Mouse (Mus musculus) midbrain, embryonic 14.5 days (tissue): Measurements from ENCODE around the gene Nxpe3. TPM values are rescaled to one million over a fixed set of nuclear protein-coding genes. Genes with fewer than 3 reads are reported as not detected.

Source experiments
- ATAC-seq: fragments of 200-750 bp; cut with Nextera tagmentation; 2 replicates; pipeline ENCODE4 v1.8.0; 2017; ENCODE audit warnings: moderate number of reproducible peaks, moderate library complexity; ENCODE audit not compliant: low FRiP score, low TSS enrichment
- DNase-seq: peaks from one replicate; pipeline ENCODE4 v3.0.0-alpha.2; 2015
- H3K27ac ChIP-seq: fragments of 300-500 bp; sonication (generic); replicated peaks from 2 replicates; pipeline ENCODE4 v1.5.1; 2014; ENCODE audit warnings: mild to moderate bottlenecking, low read depth, low read length, moderate library complexity
- H3K27me3 ChIP-seq: fragments of 300-500 bp; sonication (generic); 2 replicates; pipeline ENCODE4 v1.6.1; 2014; ENCODE audit warnings: low read length, control low read depth, mixed read lengths; ENCODE audit not compliant: control insufficient read depth, insufficient read depth
- H3K36me3 ChIP-seq: fragments of 300-500 bp; sonication (generic); 2 replicates; pipeline ENCODE4 v1.6.1; 2014; ENCODE audit warnings: low read length, control low read depth; ENCODE audit not compliant: control insufficient read depth, insufficient read depth
- H3K4me1 ChIP-seq: fragments of 300-500 bp; sonication (generic); 2 replicates; pipeline ENCODE4 v1.6.1; 2014; ENCODE audit warnings: mild to moderate bottlenecking, antibody characterized with exemption, low read length, control low read depth; ENCODE audit not compliant: control insufficient read depth, insufficient read depth
- H3K4me2 ChIP-seq: fragments of 300-500 bp; sonication (generic); 2 replicates; pipeline ENCODE4 v1.6.1; 2014; ENCODE audit warnings: mild to moderate bottlenecking, low read length, moderate library complexity
- H3K4me3 ChIP-seq: fragments of 300-500 bp; sonication (generic); replicated peaks from 2 replicates; pipeline ENCODE4 v1.5.1; 2014; ENCODE audit warnings: low read depth, low read length
- H3K9ac ChIP-seq: fragments of 300-500 bp; sonication (generic); replicated peaks from 2 replicates; pipeline ENCODE4 v1.6.1; 2014; ENCODE audit warnings: mild to moderate bottlenecking, low read length, moderate library complexity
- H3K9me3 ChIP-seq: fragments of 300-500 bp; sonication (generic); 2 replicates; pipeline ENCODE4 v1.6.1; 2016; ENCODE audit warnings: low read length, control low read depth, mixed read lengths; ENCODE audit not compliant: control insufficient read depth
- WGBS: fragments of 180-500 bp; shearing (Covaris S2); extraction: QIAGEN DNeasy Blood & Tissue Kit; methylation state at CpG from one replicate; pipeline ENCODE4 v1.1.7; 2014; 5-methylcytosine and 5-hydroxymethylcytosine counted together
- polyA plus RNA-seq: library from polyadenylated mRNA; unstranded; fragments of >200 nt; fragmentation: Nextera tagmentation; extraction: Ambion mirVana; gene quantifications from 2 replicates; pipeline ENCODE4 v1.2.1, GENCODE M21; 2014

Gene Nxpe3
- 1.6 and 1.7 TPM in 2 replicates for polyA plus RNA-seq

DNA sequence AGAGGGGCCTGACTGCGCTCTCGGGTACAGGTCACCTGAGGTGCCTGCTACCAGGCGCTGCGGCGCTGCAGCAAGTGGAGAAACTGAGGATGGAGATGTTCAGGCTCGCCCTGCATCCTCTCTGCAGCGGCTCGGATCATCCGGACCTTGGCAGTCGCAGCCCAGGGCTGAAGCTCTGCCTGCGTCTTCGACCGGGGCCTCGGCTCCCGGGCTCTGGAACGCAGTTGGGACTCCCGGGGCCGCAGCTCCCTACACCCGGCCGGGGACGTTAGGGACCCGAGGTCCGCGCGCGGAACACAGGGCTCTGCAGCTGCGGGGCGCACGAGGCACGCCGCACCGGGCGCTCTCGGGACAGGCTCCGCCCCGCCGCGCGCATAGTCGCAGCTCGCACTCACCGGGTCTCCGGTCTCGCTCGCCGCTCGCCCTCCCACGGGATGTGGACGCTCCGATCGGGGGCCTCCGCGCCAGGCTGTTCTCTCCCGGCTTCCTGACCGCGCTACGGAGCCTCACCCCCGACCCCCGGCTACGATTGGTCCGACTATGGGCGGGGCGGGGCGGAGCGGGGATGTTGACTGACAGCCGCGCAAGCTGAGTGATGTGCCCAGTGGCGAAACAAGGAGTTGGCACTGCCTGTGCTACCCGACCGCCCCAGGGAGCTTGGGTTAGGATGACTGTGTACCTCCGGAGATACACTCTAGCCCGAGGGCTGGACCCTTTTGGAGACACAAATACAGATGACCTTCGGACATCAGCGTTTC, at the start of gene Nxpe3:
TSS of gene Nxpe3 (minus strand) at position 393 of the 758 bp plus-strand sequence.
- no peaks in the 10 kb centered on the region for H3K27me3 ChIP-seq
- DNase-seq (peak; percentile 92), ATAC-seq (peak; percentile 96)
- peak within 1 kb of the TSS; percentile 80 for H3K4me3 ChIP-seq
- peaks cover 5% of the 10 kb centered on the region; the same call in 1 of the 2 replicates for H3K36me3 ChIP-seq
- under 1% methylated on average over 73 of the region's 74 CpGs for WGBS
- peak within 1 kb of the TSS; percentile 89 for H3K9ac ChIP-seq
- no peaks in the 10 kb centered on the region for H3K9me3 ChIP-seq
- H3K4me2 ChIP-seq = peak within 1 kb of the TSS; percentile 82
- peaks cover 12% of the 10 kb centered on the region for H3K4me1 ChIP-seq
- peak within 1 kb of the TSS; percentile 86 for H3K27ac ChIP-seq

DNA sequence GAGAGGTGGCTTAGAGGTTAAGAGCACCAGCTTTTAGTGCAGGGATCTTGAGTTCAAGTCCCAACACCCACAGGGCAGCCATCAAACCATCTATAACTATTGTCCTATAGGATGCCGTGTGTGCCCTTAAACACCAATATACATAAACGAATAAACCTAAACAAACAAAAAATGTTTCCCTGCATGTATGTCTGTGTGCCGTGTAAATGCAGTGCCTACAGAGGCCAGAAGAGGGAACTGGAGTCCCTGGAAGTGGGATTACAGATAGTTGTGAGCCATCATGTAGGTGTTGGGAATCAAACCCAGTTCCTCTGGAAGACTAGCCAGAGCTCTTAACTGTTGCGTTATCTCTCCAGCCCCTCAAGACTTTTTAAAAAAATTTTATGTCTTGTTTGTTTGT, 45.7 kb upstream of the Nxpe3 start:
- Histone ChIP-seq H3K4me1 (no peaks in the 10 kb centered on the region), H3K9me3 (no peaks in the 10 kb centered on the region), H3K36me3 (no peaks in the 10 kb centered on the region), H3K27me3 (no peaks in the 10 kb centered on the region), H3K4me3 (no peak overlapping the region), H3K9ac (no peak overlapping the region), H3K27ac (no peak overlapping the region), H3K4me2 (no peak overlapping the region)
- 95% methylated on average over 4 of the region's 4 CpGs for whole genome bisulfite sequencing
- ATAC-seq (no peak), DNase-seq (no peak)

DNA sequence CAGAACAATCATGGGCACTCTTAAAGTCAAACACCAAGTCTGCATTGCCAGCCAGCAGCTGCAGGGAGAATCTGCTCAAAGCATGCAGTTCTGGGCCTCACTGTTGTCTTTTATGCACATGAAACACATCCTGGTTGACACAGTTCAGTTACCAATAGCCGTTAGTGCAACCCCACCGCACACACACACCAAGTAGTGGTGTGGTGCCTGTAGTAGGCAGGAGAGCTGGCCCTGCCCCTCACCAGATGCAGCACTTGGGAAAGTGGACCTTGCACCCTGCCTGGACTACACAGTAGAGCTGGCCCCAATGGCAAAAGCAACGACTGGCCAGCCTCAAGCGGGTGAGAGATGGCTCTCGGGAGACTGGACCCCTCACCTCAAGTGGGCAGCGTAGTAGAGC, 44.6 kb upstream of the Nxpe3 start:
- Histone ChIP-seq H3K27ac (no peak overlapping the region), H3K27me3 (no peaks in the 10 kb centered on the region), H3K9me3 (no peaks in the 10 kb centered on the region), H3K4me2 (no peak overlapping the region), H3K36me3 (no peaks in the 10 kb centered on the region), H3K9ac (no peak overlapping the region), H3K4me1 (no peaks in the 10 kb centered on the region), H3K4me3 (no peak overlapping the region)
- ATAC-seq (no peak), DNase-seq (no peak)
- WGBS = 89% methylated on average over 6 of the region's 6 CpGs

DNA sequence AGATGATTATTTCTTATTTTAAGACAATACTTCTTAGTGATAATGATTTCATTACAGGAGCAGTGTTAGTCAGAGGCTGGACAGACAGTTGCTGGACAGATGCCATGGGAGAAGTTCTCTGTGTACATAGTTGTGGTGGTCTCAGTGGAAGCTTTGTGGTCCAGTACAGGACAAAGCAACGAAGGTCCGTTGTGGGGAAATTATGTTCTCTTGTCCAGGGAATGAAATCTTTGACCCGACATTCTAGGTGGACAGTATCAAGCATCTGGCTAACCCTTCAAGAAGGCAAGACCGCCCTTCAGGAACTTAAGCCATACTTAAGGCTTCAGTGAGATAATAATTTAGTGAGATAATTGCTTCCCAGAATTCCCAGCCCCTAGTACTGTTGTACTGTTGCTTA, 43.7 kb upstream of the Nxpe3 start:
- H3K9ac ChIP-seq = no peak overlapping the region
- no peaks in the 10 kb centered on the region for H3K27me3 ChIP-seq
- ATAC-seq = no peak

DNA sequence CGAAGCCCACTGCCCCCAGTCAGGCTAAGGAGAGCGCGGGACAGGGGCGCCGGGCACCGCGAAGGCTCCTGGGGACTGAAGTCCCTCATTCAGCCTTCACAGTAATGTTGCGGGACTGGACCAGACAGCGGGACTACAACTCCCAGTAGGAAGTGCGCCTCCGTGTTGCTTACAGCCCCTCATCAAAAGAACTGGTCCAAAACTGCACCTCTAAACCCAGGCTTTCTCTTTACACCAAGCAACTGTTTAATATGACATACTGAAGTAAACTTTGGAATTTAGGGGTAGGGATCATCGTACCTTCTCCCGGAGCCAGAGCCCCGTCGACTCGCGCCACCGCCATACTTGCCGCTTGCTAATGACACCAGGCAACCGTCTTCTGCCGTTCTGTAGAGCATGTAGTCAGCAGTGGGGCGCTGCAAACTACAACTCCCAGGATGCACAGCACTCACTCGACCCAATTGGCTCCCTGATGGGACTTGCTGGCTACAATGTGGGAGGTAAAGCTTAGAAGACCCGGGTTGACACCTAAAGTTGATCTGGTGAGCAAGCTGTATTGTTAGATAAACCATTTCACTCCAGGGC, 39.5 kb upstream of the Nxpe3 start, which contains the start of gene Cep97:
TSS of gene Cep97 (minus strand) at position 403 of the 585 bp plus-strand sequence.
- H3K9me3 ChIP-seq = no peaks in the 10 kb centered on the region
- H3K36me3 ChIP-seq = peaks cover 2% of the 10 kb centered on the region; the same call in 1 of the 2 replicates
- peak; percentile 99 for ATAC-seq
- peak within 1 kb of the TSS; percentile 65 for H3K4me2 ChIP-seq
- peak; percentile 94 for DNase-seq
- peak within 1 kb of the TSS; percentile 72 for H3K4me3 ChIP-seq
- no peaks in the 10 kb centered on the region for H3K4me1 ChIP-seq
- no peaks in the 10 kb centered on the region for H3K27me3 ChIP-seq
- WGBS = 1% methylated on average over 24 of the region's 24 CpGs
- peak within 1 kb of the TSS; percentile 63 for H3K27ac ChIP-seq
- H3K9ac ChIP-seq = peak within 1 kb of the TSS; percentile 71

More for the DNA sequence above, 43.7 kb upstream of the Nxpe3 start:
- Histone ChIP-seq H3K4me3 (no peak overlapping the region), H3K9me3 (no peaks in the 10 kb centered on the region), H3K36me3 (no peaks in the 10 kb centered on the region), H3K4me2 (no peak overlapping the region), H3K27ac (no peak overlapping the region), H3K4me1 (no peaks in the 10 kb centered on the region)
- DNase-seq = no peak
- 89% methylated on average over 4 of the region's 4 CpGs for WGBS

DNA sequence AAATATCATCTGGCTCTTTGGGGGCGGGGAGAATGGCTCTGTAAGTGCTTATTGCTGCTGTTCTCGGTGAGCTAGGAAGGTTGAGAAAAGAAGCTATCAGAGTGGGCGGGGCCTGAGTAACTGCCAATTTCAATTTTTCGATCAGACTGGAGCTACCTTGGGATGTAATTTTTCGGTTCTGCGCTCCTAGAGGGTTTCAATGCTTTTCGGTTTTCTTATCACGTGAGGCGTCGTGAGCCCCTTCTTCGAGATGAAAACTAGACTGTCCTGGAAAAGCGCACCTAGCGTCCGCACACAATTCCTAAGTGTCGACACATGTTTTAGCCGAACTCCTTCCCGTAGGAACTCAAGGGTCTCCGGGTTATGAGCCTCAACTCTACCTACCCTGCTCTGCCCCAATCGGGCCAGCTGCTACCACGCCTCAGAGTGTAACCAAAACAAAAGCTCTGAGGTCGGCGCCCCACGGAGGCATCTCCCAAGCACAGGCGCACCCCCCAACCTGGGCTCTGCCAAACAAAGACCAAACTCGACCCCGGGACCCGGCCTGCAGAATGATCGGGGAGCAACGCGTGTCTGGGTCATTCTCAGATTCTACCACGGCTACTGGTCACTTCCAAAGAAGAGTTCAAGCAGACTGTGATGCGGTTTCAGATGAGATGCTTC, 38.7 kb upstream of the Nxpe3 start:
- peak overlapping the region; percentile 65 for H3K4me2 ChIP-seq
- H3K9ac ChIP-seq = peak overlapping the region; percentile 71
- H3K27ac ChIP-seq = peak overlapping the region; percentile 63
- peak overlapping the region; percentile 72 for H3K4me3 ChIP-seq
- H3K27me3 ChIP-seq = no peaks in the 10 kb centered on the region
- DNase-seq = peak; percentile 69
- peaks cover 9% of the 10 kb centered on the region; the same call in 1 of the 2 replicates for H3K36me3 ChIP-seq
- ATAC-seq = peak; percentile 61
- no peaks in the 10 kb centered on the region for H3K9me3 ChIP-seq
- no peaks in the 10 kb centered on the region for H3K4me1 ChIP-seq
- WGBS = 1% methylated on average over 32 of the region's 32 CpGs

DNA sequence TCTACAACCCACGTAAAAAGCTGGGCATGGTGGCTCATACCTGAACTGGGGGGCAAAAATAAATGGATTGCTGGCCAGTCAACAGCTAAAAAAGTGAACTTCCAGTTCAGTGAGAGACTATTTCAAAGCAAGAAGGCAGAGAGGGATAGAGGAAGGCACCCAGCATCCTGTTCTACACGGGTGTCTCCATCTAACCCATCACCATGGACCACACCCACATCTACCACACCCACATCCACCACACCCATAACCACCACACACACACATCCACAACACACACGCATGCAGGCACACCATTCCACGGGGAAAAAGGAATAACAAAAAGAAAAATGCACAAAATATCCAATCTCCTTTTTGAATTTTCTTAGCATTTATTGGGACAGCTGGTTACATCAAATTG, 28.9 kb upstream of the Nxpe3 start:
- no peak for DNase-seq
- Histone ChIP-seq H3K27ac (no peak overlapping the region), H3K36me3 (peaks cover 49% of the 10 kb centered on the region), H3K9ac (no peak overlapping the region), H3K4me3 (no peak overlapping the region), H3K9me3 (no peaks in the 10 kb centered on the region), H3K4me1 (no peaks in the 10 kb centered on the region), H3K27me3 (no peaks in the 10 kb centered on the region), H3K4me2 (no peak overlapping the region)
- WGBS = 95% methylated on average over 4 of the region's 4 CpGs
- no peak for ATAC-seq

DNA sequence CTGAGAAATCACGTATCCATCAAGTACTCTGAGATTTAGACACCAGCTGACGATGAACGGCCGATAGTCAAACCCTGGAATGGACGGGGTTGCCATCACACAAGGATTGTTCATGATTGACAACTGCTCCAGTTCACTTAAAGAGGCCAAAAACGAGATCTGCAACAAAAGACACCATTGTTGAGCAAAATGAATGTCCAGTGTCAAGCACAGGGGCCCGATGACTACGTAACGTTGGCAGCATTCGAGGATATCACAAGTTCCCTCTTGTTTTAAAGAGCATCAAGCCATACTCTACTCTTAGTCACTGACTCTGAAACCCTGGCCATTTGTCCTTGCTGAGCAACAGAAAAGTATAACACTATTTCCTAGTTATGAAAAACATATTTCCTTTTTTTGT, 27.0 kb upstream of the Nxpe3 start:
- Histone ChIP-seq H3K9me3 (no peaks in the 10 kb centered on the region), H3K27me3 (no peaks in the 10 kb centered on the region), H3K4me1 (no peaks in the 10 kb centered on the region), H3K4me2 (no peak overlapping the region), H3K9ac (no peak overlapping the region), H3K27ac (no peak overlapping the region), H3K4me3 (no peak overlapping the region), H3K36me3 (peaks cover 58% of the 10 kb centered on the region)
- DNase-seq = no peak
- no peak for ATAC-seq
- WGBS = 93% methylated on average over 10 of the region's 10 CpGs
